ENCODE assay signal across 13 mouse cellular contexts in the genomic region with DNA sequence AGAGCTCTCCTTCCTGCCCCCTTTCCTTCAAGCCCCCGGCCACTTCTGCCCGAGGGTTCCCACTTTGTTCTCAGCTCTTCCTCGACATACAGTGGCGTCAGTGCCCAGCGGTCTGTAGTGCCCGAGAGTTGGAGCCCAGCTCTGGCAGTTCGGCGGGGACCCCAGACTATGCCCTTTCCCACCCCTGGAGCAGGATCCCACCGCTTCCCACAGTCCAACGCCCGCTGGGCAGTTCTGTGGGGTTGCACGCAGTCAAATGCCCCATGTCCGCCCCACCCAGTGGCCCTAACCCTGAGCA. TPM values are rescaled to one million over a fixed set of nuclear protein-coding genes. Genes with fewer than 3 reads are reported as not detected.
A peak's percentile ranks its signal among the peaks of the same experiment; 100 is the strongest.
DNase-seq lines count a peak whose midpoint lies in the region; ATAC-seq and TF ChIP-seq lines count a peak whose summit lies in the region.
"Had no signal": no experiment of that assay in that cellular context is flagged by ENCODE, and none has a peak within 500 bp of the region (broad histone marks: within the 10 kb centered on the region; RNA-seq: fewer than 3 reads in every experiment).

No protein-coding gene starts in this region.

- H3K4me3 ChIP-seq in heart, embryonic 13.5 days, result peak overlapping the region; percentile 28
- H3K4me3 ChIP-seq in E14TG2a.4 (replicated peaks; ENCODE audit: low read length), result peak overlapping the region; percentile 76
- H3K4me3 ChIP-seq in forebrain, embryonic 13.5 days, result 0 out of 2 replicates have a peak overlapping the region, but pooled peaks have one; percentile 3
- H3K4me3 ChIP-seq in limb, embryonic 13.5 days, result no peak overlapping the region
- H3K4me3 ChIP-seq: left cerebral cortex, adult 2 months; stomach, embryonic 15.5 days had no signal

- no peaks in the 10 kb centered on the region for H3K9me3 ChIP-seq in heart, embryonic 13.5 days
- peaks cover 20% of the 10 kb centered on the region for H3K9me3 ChIP-seq in E14TG2a.4 (ENCODE audit: low read length)
- no peaks in the 10 kb centered on the region for H3K9me3 ChIP-seq in forebrain, embryonic 13.5 days (replicated peaks)
- H3K9me3 ChIP-seq in limb, embryonic 13.5 days, result peaks cover 5% of the 10 kb centered on the region
- H3K9me3 ChIP-seq: stomach, embryonic 15.5 days had no signal

- TF ChIP-seq CTCF in E14TG2a.4 (conservative IDR thresholded peaks at IDR 0.05; ENCODE audit: low read length), result no peak

- no peak for ATAC-seq in heart, embryonic 13.5 days (ENCODE audit: extremely low read depth, insufficient number of reproducible peaks, low FRiP score, low TSS enrichment)
- no peak for ATAC-seq in forebrain, embryonic 13.5 days
- ATAC-seq in limb, embryonic 13.5 days (ENCODE audit: low FRiP score, low read depth), result no peak

- H3K27me3 ChIP-seq in heart, embryonic 13.5 days (replicated peaks), result peaks cover 22% of the 10 kb centered on the region
- H3K27me3 ChIP-seq in E14TG2a.4 (ENCODE audit: insufficient read depth, low read length), result peaks cover 19% of the 10 kb centered on the region
- H3K27me3 ChIP-seq in forebrain, embryonic 13.5 days, result peaks cover 21% of the 10 kb centered on the region
- peaks cover 14% of the 10 kb centered on the region; the same call in 1 of the 2 replicates for H3K27me3 ChIP-seq in limb, embryonic 13.5 days
- H3K27me3 ChIP-seq: stomach, embryonic 15.5 days had no signal

- no peaks in the 10 kb centered on the region for H3K36me3 ChIP-seq in heart, embryonic 13.5 days
- no peaks in the 10 kb centered on the region for H3K36me3 ChIP-seq in E14TG2a.4 (ENCODE audit: insufficient read depth, low read length)
- no peaks in the 10 kb centered on the region for H3K36me3 ChIP-seq in forebrain, embryonic 13.5 days (ENCODE audit: poor library complexity, severe bottlenecking)
- no peaks in the 10 kb centered on the region for H3K36me3 ChIP-seq in limb, embryonic 13.5 days
- H3K36me3 ChIP-seq: stomach, embryonic 15.5 days had no signal

- no peak overlapping the region for H3K27ac ChIP-seq in heart, embryonic 13.5 days (replicated peaks)
- no peak overlapping the region for H3K27ac ChIP-seq in forebrain, embryonic 13.5 days
- no peak overlapping the region for H3K27ac ChIP-seq in limb, embryonic 13.5 days
- H3K27ac ChIP-seq: left cerebral cortex, adult 2 months; stomach, embryonic 15.5 days had no signal

- H3K4me2 ChIP-seq in heart, embryonic 13.5 days, result peak overlapping the region; percentile 52
- peak overlapping the region; percentile 30 for H3K4me2 ChIP-seq in forebrain, embryonic 13.5 days
- H3K4me2 ChIP-seq in limb, embryonic 13.5 days (replicated peaks), result peak overlapping the region; percentile 30
- H3K4me2 ChIP-seq: stomach, embryonic 15.5 days had no signal

- H3K4me1 ChIP-seq in heart, embryonic 13.5 days, result peaks cover 22% of the 10 kb centered on the region
- H3K4me1 ChIP-seq in E14TG2a.4 (replicated peaks; ENCODE audit: low read depth, low read length), result peaks cover 33% of the 10 kb centered on the region
- 0 out of 2 replicates have a peak, but pooled peaks cover 6% of the 10 kb centered on the region for H3K4me1 ChIP-seq in forebrain, embryonic 13.5 days
- H3K4me1 ChIP-seq in limb, embryonic 13.5 days, result peaks cover 5% of the 10 kb centered on the region
- H3K4me1 ChIP-seq: stomach, embryonic 15.5 days had no signal

- WGBS in heart, embryonic 13.5 days, result 41% methylated on average over 13 of the region's 13 CpGs
- WGBS in forebrain, embryonic 13.5 days, result 47% methylated on average over 13 of the region's 13 CpGs
- WGBS in limb, embryonic 13.5 days, result 50% methylated on average over 13 of the region's 13 CpGs

- H3K9ac ChIP-seq in heart, embryonic 13.5 days, result peak overlapping the region; percentile 55
- H3K9ac ChIP-seq in forebrain, embryonic 13.5 days, result 0 out of 2 replicates have a peak overlapping the region, but pooled peaks have one; percentile 6
- H3K9ac ChIP-seq in limb, embryonic 13.5 days, result peak overlapping the region; percentile 48; the same call in 1 of the 2 replicates
- H3K9ac ChIP-seq: stomach, embryonic 15.5 days had no signal

- DNase-seq in heart, postnatal 4 days, result no peak
- DNase-seq in frontal cortex, postnatal 14 days (ENCODE audit: low spot score in 2 of 2), result no peak
- DNase-seq in thymus, postnatal 0 days (ENCODE audit: low spot score), result no peak
- DNase-seq in frontal cortex, postnatal 36 days (ENCODE audit: low spot score in 2 of 2), result no peak
- DNase-seq: lung, postnatal 4 days had no signal

RNA-seq across cellular contexts. Expression of a gene that starts 21.0 kb away (rescaled TPM):
- polyA plus RNA-seq in heart, embryonic 13.5 days (2015; fragmentation: Nextera tagmentation; extraction: Ambion mirVana), result 1.9 and 3.0 TPM in 2 replicates
- total RNA-seq in heart, postnatal 4 days (2021), result not detected
- not detected in 2 replicates for polyA plus RNA-seq in forebrain, embryonic 13.5 days (2015; fragmentation: Nextera tagmentation; extraction: Ambion mirVana)
- polyA plus RNA-seq in limb, embryonic 13.5 days (2015; fragmentation: Nextera tagmentation; extraction: Ambion mirVana), result 1.8 and 3.8 TPM in 2 replicates
- 1.1 and 4.1 TPM in 2 replicates for polyA plus RNA-seq in thymus, postnatal 0 days (2015; fragmentation: Nextera tagmentation; extraction: Ambion mirVana)
- total RNA-seq: gastrocnemius, postnatal 4 days had no signal
- polyA plus RNA-seq: C2C12 had no signal

RNA-seq across cellular contexts. Expression of a gene that starts 48.3 kb away (rescaled TPM):
- 7.7 and 7.9 TPM in 2 replicates for polyA plus RNA-seq in heart, embryonic 13.5 days (2015; fragmentation: Nextera tagmentation; extraction: Ambion mirVana)
- 1 to 10 TPM; 2.8 to 3.5 TPM for total RNA-seq in heart, postnatal 4 days (2021)
- polyA plus RNA-seq in forebrain, embryonic 13.5 days (2015; fragmentation: Nextera tagmentation; extraction: Ambion mirVana), result 2.6 and 3.0 TPM in 2 replicates
- 38.3 and 39.6 TPM in 2 replicates for polyA plus RNA-seq in limb, embryonic 13.5 days (2015; fragmentation: Nextera tagmentation; extraction: Ambion mirVana)
- 2.0 and 2.4 TPM in 2 replicates for polyA plus RNA-seq in thymus, postnatal 0 days (2015; fragmentation: Nextera tagmentation; extraction: Ambion mirVana)
- polyA plus RNA-seq: C2C12 had no signal
